Mouse (Mus musculus): ENCODE measurements around the gene Catsperz. TPM values are rescaled to one million over a fixed set of nuclear protein-coding genes. Genes with fewer than 3 reads are reported as not detected.

The Catsperz gene
- polyA plus RNA-seq, 1 experiment from 2014 or later = not detected

GRCm38 (mm10) chr19:6892512-6892911, 32.7 kb downstream of the Catsperz start:
- Histone ChIP-seq H3K36me3 (ENCODE audit: inconsistent target) (no peaks in the 10 kb centered on the region), H3K4me3 (ENCODE audit: inconsistent target) (no peak overlapping the region), H3K79me2 (ENCODE audit: inconsistent target) (no peaks in the 10 kb centered on the region), H3K27ac (no peak overlapping the region)
- 86% methylated on average over 4 of the region's 4 CpGs for WGBS (ENCODE audit: missing documents)

- WGBS (ENCODE audit: missing documents) = 95% methylated on average over 4 of the region's 4 CpGs
- Histone ChIP-seq H3K4me3 (ENCODE audit: inconsistent target) (no peak overlapping the region), H3K27ac (no peak overlapping the region), H3K36me3 (ENCODE audit: inconsistent target) (no peaks in the 10 kb centered on the region), H3K79me2 (ENCODE audit: inconsistent target) (no peaks in the 10 kb centered on the region)
These were observed 47.2 kb downstream of the Catsperz start for GRCm38 (mm10) chr19:6877965-6878364.

GRCm38 (mm10) chr19:6876799-6877198, 48.4 kb downstream of the Catsperz start:
- Histone ChIP-seq H3K79me2 (ENCODE audit: inconsistent target) (no peaks in the 10 kb centered on the region), H3K27ac (peak overlapping the region; percentile 60), H3K4me3 (ENCODE audit: inconsistent target) (no peak overlapping the region), H3K36me3 (ENCODE audit: inconsistent target) (no peaks in the 10 kb centered on the region)

- 98% methylated on average over 6 of the region's 6 CpGs for WGBS (ENCODE audit: missing documents)
- Histone ChIP-seq H3K36me3 (ENCODE audit: inconsistent target) (no peaks in the 10 kb centered on the region), H3K79me2 (ENCODE audit: inconsistent target) (no peaks in the 10 kb centered on the region), H3K27ac (no peak overlapping the region; the same call in 1 of the 2 replicates), H3K4me3 (ENCODE audit: inconsistent target) (no peak overlapping the region)
These were observed 49.3 kb downstream of the Catsperz start for GRCm38 (mm10) chr19:6875834-6876233.

GRCm38 (mm10) chr19:6874257-6874656, 50.9 kb downstream of the Catsperz start:
- 100% methylated on average over 1 of the region's 1 CpGs for WGBS (ENCODE audit: missing documents)
- H3K79me2 ChIP-seq (ENCODE audit: inconsistent target) = no peaks in the 10 kb centered on the region
- no peaks in the 10 kb centered on the region for H3K36me3 ChIP-seq (ENCODE audit: inconsistent target)
- H3K4me3 ChIP-seq (ENCODE audit: inconsistent target) = no peak overlapping the region
- H3K27ac ChIP-seq = no peak overlapping the region

- no peaks in the 10 kb centered on the region for H3K36me3 ChIP-seq (ENCODE audit: inconsistent target)
- H3K4me3 ChIP-seq (ENCODE audit: inconsistent target) = no peak overlapping the region
- 62% methylated on average over 3 of the region's 3 CpGs for WGBS (ENCODE audit: missing documents)
- no peaks in the 10 kb centered on the region for H3K79me2 ChIP-seq (ENCODE audit: inconsistent target)
- peak overlapping the region; percentile 82 for H3K27ac ChIP-seq
These were observed 52.5 kb downstream of the Catsperz start for GRCm38 (mm10) chr19:6872701-6873100.

Other genes starting within 250 kb of the Catsperz start
- gene Rps6ka4, start 84.7 kb downstream of the Catsperz start, polyA plus RNA-seq (2018) = 15.5 to 39.8 TPM (median 30.3 TPM) in 3 replicates
- gene Ccdc88b, start 67.2 kb downstream of the Catsperz start, polyA plus RNA-seq (2018) = 16.2 to 28.6 TPM (median 21.1 TPM) in 3 replicates
- gene Trmt112, start 15.7 kb downstream of the Catsperz start, polyA plus RNA-seq (2018) = 70.0 to 96.1 TPM (median 81.1 TPM) in 3 replicates
- 147 to 393 TPM (median 352 TPM) in 3 replicates for gene Prdx5, start 15.3 kb downstream of the Catsperz start, polyA plus RNA-seq (2018)
- gene Esrra, start 3.6 kb downstream of the Catsperz start, polyA plus RNA-seq (2018) = 11.0 to 32.7 TPM (median 31.3 TPM) in 3 replicates
- gene Kcnk4, start 9.1 kb upstream of the Catsperz start, polyA plus RNA-seq (2018) = not detected in 3 replicates
- 40.5 to 63.3 TPM (median 50.1 TPM) in 3 replicates for gene Bad, start 16.5 kb upstream of the Catsperz start, polyA plus RNA-seq (2018)
- gene Gpr137, start 17.1 kb upstream of the Catsperz start, polyA plus RNA-seq (2018) = 15.6 to 35.9 TPM (median 30.6 TPM) in 3 replicates
- gene Ppp1r14b, start 49.6 kb upstream of the Catsperz start, polyA plus RNA-seq (2018) = 51.9 to 204 TPM (median 81.4 TPM) in 3 replicates
- gene Plcb3, start 51.1 kb upstream of the Catsperz start, polyA plus RNA-seq (2018) = 15.2 to 25.2 TPM (median 24.8 TPM) in 3 replicates
- gene Fkbp2, start 55.1 kb upstream of the Catsperz start, polyA plus RNA-seq (2018) = 146 to 269 TPM (median 153 TPM) in 3 replicates
- gene Vegfb, start 62.3 kb upstream of the Catsperz start, polyA plus RNA-seq (2018) = 34.5 to 91.1 TPM (median 72.1 TPM) in 3 replicates
- gene Dnajc4, start 67.2 kb upstream of the Catsperz start, polyA plus RNA-seq (2018) = 18.1 to 21.0 TPM (median 19.3 TPM) in 3 replicates
- 4.5 to 6.6 TPM (median 5.3 TPM) in 3 replicates for gene Nudt22, start 70.7 kb upstream of the Catsperz start, polyA plus RNA-seq (2018)
- 0.55 to 0.80 TPM (median 0.66 TPM) in 3 replicates for gene Trpt1, start 70.8 kb upstream of the Catsperz start, polyA plus RNA-seq (2018)
- gene Fermt3, start 94.1 kb upstream of the Catsperz start, polyA plus RNA-seq (2018) = 194 to 236 TPM (median 225 TPM) in 3 replicates
- 53.3 to 149 TPM (median 126 TPM) in 3 replicates for gene Stip1, start 114.6 kb upstream of the Catsperz start, polyA plus RNA-seq (2018)
- 5.5 to 13.5 TPM (median 7.3 TPM) in 3 replicates for gene Macrod1, start 131.4 kb upstream of the Catsperz start, polyA plus RNA-seq (2018)
- not detected in 3 replicates for gene Flrt1, start 180.3 kb upstream of the Catsperz start, polyA plus RNA-seq (2018)